In genomic region chr12:91075600-91075999, GRCm38 (mm10) we compare ENCODE assay signal across 27 mouse cellular contexts.
"Had no signal": no experiment of that assay in that cellular context is flagged by ENCODE, and none has a peak within 500 bp of the region (broad histone marks: within the 10 kb centered on the region; RNA-seq: fewer than 3 reads in every experiment).

No protein-coding gene starts in this region.

- H3K4me1 ChIP-seq: embryonic facial prominence, embryonic 10.5 days; embryonic facial prominence, embryonic 12.5 days; embryonic facial prominence, embryonic 13.5 days; embryonic facial prominence, embryonic 15.5 days; forebrain, embryonic 10.5 days; forebrain, embryonic 12.5 days; forebrain, embryonic 13.5 days; forebrain, embryonic 15.5 days had no signal

- H3K27me3 ChIP-seq: embryonic facial prominence, embryonic 12.5 days; embryonic facial prominence, embryonic 13.5 days; embryonic facial prominence, embryonic 15.5 days; forebrain, embryonic 12.5 days; forebrain, embryonic 13.5 days; forebrain, embryonic 15.5 days had no signal

- DNase-seq: cerebellum, adult 9-10 months; cerebellum, adult 9-11 months; cerebellum, postnatal 10 days; cerebellum, postnatal 14 days; cerebellum, postnatal 25 days; cerebellum, postnatal 36 days; embryo, embryonic 11 days; forebrain, postnatal 0 days; gastrocnemius, adult 2 months; gastrocnemius, postnatal 10 days; gastrocnemius, postnatal 14 days; gastrocnemius, postnatal 25 days; gastrocnemius, postnatal 36 days; heart, adult 11 months; heart, adult 18-20 months; heart, adult 2 months had no signal

- H3K9ac ChIP-seq: embryonic facial prominence, embryonic 12.5 days; embryonic facial prominence, embryonic 13.5 days; embryonic facial prominence, embryonic 15.5 days; forebrain, embryonic 12.5 days; forebrain, embryonic 13.5 days; forebrain, embryonic 15.5 days; forebrain, postnatal 0 days had no signal

- H3K4me3 ChIP-seq: embryonic facial prominence, embryonic 10.5 days; embryonic facial prominence, embryonic 12.5 days; embryonic facial prominence, embryonic 13.5 days; embryonic facial prominence, embryonic 15.5 days; erythroblast, embryonic 14.5 days; forebrain, embryonic 10.5 days; forebrain, embryonic 12.5 days; forebrain, embryonic 13.5 days; forebrain, embryonic 15.5 days; gastrocnemius, adult 2 months; heart, adult 2 months had no signal

- H3K4me2 ChIP-seq: embryonic facial prominence, embryonic 12.5 days; embryonic facial prominence, embryonic 13.5 days; embryonic facial prominence, embryonic 15.5 days; forebrain, embryonic 12.5 days; forebrain, embryonic 13.5 days; forebrain, embryonic 15.5 days had no signal

- ATAC-seq: forebrain, embryonic 13.5 days; forebrain, embryonic 14.5 days; forebrain, embryonic 15.5 days; forebrain, embryonic 16.5 days; forebrain, postnatal 0 days had no signal

- H3K36me3 ChIP-seq: embryonic facial prominence, embryonic 10.5 days; embryonic facial prominence, embryonic 12.5 days; embryonic facial prominence, embryonic 13.5 days; embryonic facial prominence, embryonic 15.5 days; forebrain, embryonic 10.5 days; forebrain, embryonic 12.5 days; forebrain, embryonic 15.5 days had no signal

- H3K27ac ChIP-seq: embryonic facial prominence, embryonic 10.5 days; embryonic facial prominence, embryonic 12.5 days; embryonic facial prominence, embryonic 13.5 days; embryonic facial prominence, embryonic 15.5 days; forebrain, embryonic 10.5 days; forebrain, embryonic 12.5 days; forebrain, embryonic 13.5 days; forebrain, embryonic 15.5 days; gastrocnemius, adult 2 months; heart, adult 2 months had no signal

- H3K9me3 ChIP-seq: embryonic facial prominence, embryonic 10.5 days; embryonic facial prominence, embryonic 12.5 days; embryonic facial prominence, embryonic 13.5 days; embryonic facial prominence, embryonic 15.5 days; forebrain, embryonic 10.5 days; forebrain, embryonic 12.5 days; forebrain, embryonic 13.5 days; forebrain, embryonic 15.5 days had no signal
